8 mouse cellular contexts compared by ENCODE assay signal in genomic region chr4:134101979-134102741, GRCm38 (mm10). TPM values are rescaled to one million over a fixed set of nuclear protein-coding genes. Genes with fewer than 3 reads are reported as not detected.
DNase-seq lines count a peak whose midpoint lies in the region; ATAC-seq and TF ChIP-seq lines count a peak whose summit lies in the region.

TSS of gene Ubxn11 (plus strand) at chr4:134102570.

- H3K27me3 ChIP-seq in kidney, embryonic 14.5 days (ENCODE audit: control insufficient read depth, insufficient read depth, low read length), result no peaks in the 10 kb centered on the region
- H3K27me3 ChIP-seq in limb, embryonic 15.5 days, result no peaks in the 10 kb centered on the region

- H3K4me3 ChIP-seq in bone marrow macrophage, adult 2 months (ENCODE audit: insufficient read depth, low read length), result peak within 1 kb of the TSS; percentile 96
- peak within 1 kb of the TSS; percentile 81 for H3K4me3 ChIP-seq in embryonic fibroblast, embryonic 13.5 days (ENCODE audit: insufficient read depth, low read length)
- peak within 1 kb of the TSS; percentile 61 for H3K4me3 ChIP-seq in kidney, embryonic 14.5 days (ENCODE audit: low read length)
- H3K4me3 ChIP-seq in limb, embryonic 15.5 days, result peak within 1 kb of the TSS; percentile 73

- TF ChIP-seq POLR2A in bone marrow macrophage, adult 2 months (IDR thresholded peaks at IDR 0.05; ENCODE audit: borderline replicate concordance, low read depth, low read length), result no peak
- TF ChIP-seq POLR2A in embryonic fibroblast, embryonic 13.5 days (IDR thresholded peaks at IDR 0.05; ENCODE audit: low read depth, low read length), result no peak

- peak within 1 kb of the TSS; percentile 58 for H3K4me2 ChIP-seq in kidney, embryonic 14.5 days (replicated peaks; ENCODE audit: low read depth, low read length)
- H3K4me2 ChIP-seq in limb, embryonic 15.5 days, result peak within 1 kb of the TSS; percentile 66

- peak within 1 kb of the TSS; percentile 46; the same call in 1 of the 2 replicates for H3K9ac ChIP-seq in kidney, embryonic 14.5 days (ENCODE audit: low read depth, low read length)
- peak within 1 kb of the TSS; percentile 62 for H3K9ac ChIP-seq in limb, embryonic 15.5 days

- WGBS in kidney, embryonic 14.5 days, result 18% methylated on average over 34 of the region's 34 CpGs
- 17% methylated on average over 34 of the region's 34 CpGs for WGBS in limb, embryonic 15.5 days

- H3K9me3 ChIP-seq in kidney, embryonic 14.5 days (ENCODE audit: control insufficient read depth, low read length), result no peaks in the 10 kb centered on the region
- no peaks in the 10 kb centered on the region for H3K9me3 ChIP-seq in limb, embryonic 15.5 days

- TF ChIP-seq CTCF in bone marrow macrophage, adult 2 months (IDR thresholded peaks at IDR 0.05; ENCODE audit: low read depth, low read length), result no peak
- TF ChIP-seq CTCF in embryonic fibroblast, embryonic 13.5 days (IDR thresholded peaks at IDR 0.05; ENCODE audit: borderline replicate concordance, insufficient read depth, low read length), result no peak

- H3K27ac ChIP-seq in bone marrow macrophage, adult 2 months (ENCODE audit: insufficient read depth, low read depth, low read length), result no peak within 1 kb of the TSS
- no peak within 1 kb of the TSS for H3K27ac ChIP-seq in embryonic fibroblast, embryonic 13.5 days (ENCODE audit: insufficient read depth, low read length)
- H3K27ac ChIP-seq in kidney, embryonic 14.5 days (ENCODE audit: low read depth, low read length), result no peak within 1 kb of the TSS; the same call in 1 of the 2 replicates
- no peak within 1 kb of the TSS for H3K27ac ChIP-seq in limb, embryonic 15.5 days

- H3K4me1 ChIP-seq in bone marrow macrophage, adult 2 months (ENCODE audit: control insufficient read depth, insufficient read depth, low read length), result peaks cover 38% of the 10 kb centered on the region
- H3K4me1 ChIP-seq in embryonic fibroblast, embryonic 13.5 days (ENCODE audit: control insufficient read depth, insufficient read depth, low read length), result no peaks in the 10 kb centered on the region
- peaks cover 12% of the 10 kb centered on the region; the same call in 1 of the 2 replicates for H3K4me1 ChIP-seq in kidney, embryonic 14.5 days (ENCODE audit: control insufficient read depth, insufficient read depth, low read length)
- H3K4me1 ChIP-seq in limb, embryonic 15.5 days, result 0 out of 2 replicates have a peak, but pooled peaks cover 6% of the 10 kb centered on the region

- peak; percentile 94 for DNase-seq in A20 (ENCODE audit: low read depth, low spot score)
- peak; percentile 84 to 89 for DNase-seq in heart, adult 9 months (ENCODE audit: low spot score in 2 of 2)
- DNase-seq in monocyte, adult 2 months (ENCODE audit: low read depth in 1 of 2, low spot score in 2 of 2), result peak; percentile 65 to 74
- DNase-seq in spleen, postnatal 36 days (ENCODE audit: low spot score in 2 of 2), result peak; percentile 92 to 93

- no peaks in the 10 kb centered on the region for H3K36me3 ChIP-seq in kidney, embryonic 14.5 days (ENCODE audit: control insufficient read depth, insufficient read depth, low read length)
- H3K36me3 ChIP-seq in limb, embryonic 15.5 days, result no peaks in the 10 kb centered on the region

- peak; percentile 96 for ATAC-seq in kidney, embryonic 14.5 days (ENCODE audit: low FRiP score, low TSS enrichment)
- peak; percentile 91 for ATAC-seq in limb, embryonic 15.5 days (ENCODE audit: insufficient number of reproducible peaks, low FRiP score, low TSS enrichment, low read depth)

RNA-seq across cellular contexts. Expression of gene Ubxn11, which starts in this region (rescaled TPM):
- polyA plus RNA-seq in bone marrow macrophage, adult 2 months (2012; ENCODE audit: insufficient read depth, insufficient read length, missing spikeins), result 2.5 and 5.8 TPM in 2 replicates
- polyA plus RNA-seq in embryonic fibroblast, embryonic 13.5 days (2011; ENCODE audit: insufficient read length, low read depth, missing spikeins), result 2.6 TPM in 2 replicates
- polyA plus RNA-seq in kidney, embryonic 14.5 days (2014; fragmentation: Nextera tagmentation; extraction: Ambion mirVana), result 9.3 and 12.4 TPM in 2 replicates
- polyA plus RNA-seq in limb, embryonic 15.5 days (2015; fragmentation: Nextera tagmentation; extraction: Ambion mirVana), result 10.7 and 13.3 TPM in 2 replicates
